Mouse (Mus musculus) stomach, postnatal 0 days (tissue): ENCODE measurements around the gene Prss41. TPM values are rescaled to one million over a fixed set of nuclear protein-coding genes. Genes with fewer than 3 reads are reported as not detected.

ENCODE experiments used
- ATAC-seq: fragments of 200-750 bp; cut with Nextera tagmentation; 2 replicates; pipeline ENCODE4 v1.8.0; 2017; ENCODE audit not compliant: low FRiP score, low TSS enrichment
- DNase-seq: peaks from one replicate; pipeline ENCODE4 v3.0.0-alpha.2; 2016; ENCODE audit warnings: low spot score
- H3K27ac ChIP-seq: fragments of 300-500 bp; sonication (generic); replicated peaks from 2 replicates; pipeline ENCODE4 v1.5.1; 2014; ENCODE audit warnings: mild to moderate bottlenecking, control low read depth
- H3K27me3 ChIP-seq: fragments of 300-500 bp; sonication (generic); 2 replicates; pipeline ENCODE4 v1.6.1; 2014; ENCODE audit warnings: low read length; ENCODE audit not compliant: control insufficient read depth, insufficient read depth
- H3K36me3 ChIP-seq: fragments of 300-500 bp; sonication (generic); 2 replicates; pipeline ENCODE4 v1.6.1; 2014; ENCODE audit warnings: low read length, mixed read lengths; ENCODE audit not compliant: control insufficient read depth, insufficient read depth
- H3K4me1 ChIP-seq: fragments of 300-500 bp; sonication (generic); replicated peaks from 2 replicates; pipeline ENCODE4 v1.6.1; 2014; ENCODE audit warnings: antibody characterized with exemption; ENCODE audit not compliant: control insufficient read depth, insufficient read depth
- H3K4me2 ChIP-seq: fragments of 300-500 bp; sonication (generic); replicated peaks from 2 replicates; pipeline ENCODE4 v1.6.1; 2014; ENCODE audit warnings: low read depth, mild to moderate bottlenecking, control low read depth, moderate library complexity
- H3K4me3 ChIP-seq: fragments of 300-500 bp; sonication (generic); 2 replicates; pipeline ENCODE4 v1.5.1; 2014; ENCODE audit warnings: low read depth, low read length, control low read depth
- H3K9ac ChIP-seq: fragments of 300-500 bp; sonication (generic); 2 replicates; pipeline ENCODE4 v1.6.1; 2014; ENCODE audit warnings: mild to moderate bottlenecking, low read length, control low read depth, mixed read lengths
- H3K9me3 ChIP-seq: fragments of 300-500 bp; sonication (generic); 2 replicates; pipeline ENCODE4 v1.6.1; 2016; ENCODE audit warnings: low read length; ENCODE audit not compliant: control insufficient read depth
- CTCF ChIP-seq: IDR thresholded peaks from 2 replicates; pipeline ENCODE4 v1.5.1; 2016; ENCODE audit warnings: antibody characterized with exemption, low read depth, mild to moderate bottlenecking, moderate library complexity
- EP300 ChIP-seq: optimal IDR thresholded peaks from 2 replicates; pipeline ENCODE3; 2016; ENCODE audit warnings: antibody characterized with exemption
- WGBS: fragments of 180-500 bp; shearing (Covaris S2); extraction: QIAGEN DNeasy Blood & Tissue Kit; methylation state at CpG from one replicate; pipeline ENCODE4 v1.1.7; 2014; 5-methylcytosine and 5-hydroxymethylcytosine counted together
- polyA plus RNA-seq: library from polyadenylated mRNA; unstranded; fragments of >200 nt; fragmentation: Nextera tagmentation; extraction: Ambion mirVana; gene quantifications from 2 replicates; pipeline ENCODE4 v1.2.1, GENCODE M21; 2015

Prss41 gene
- polyA plus RNA-seq, 1 experiment from 2014 or later = 0.90 TPM

GRCm38 (mm10) chr17:23850853-23851749 lies 7.1 kb upstream of the Prss41 start:
- H3K4me2 ChIP-seq = no peak overlapping the region
- H3K36me3 ChIP-seq = no peaks in the 10 kb centered on the region
- ATAC-seq (peak; percentile 54), DNase-seq (peak; percentile 81)
- H3K27me3 ChIP-seq = no peaks in the 10 kb centered on the region
- TF ChIP-seq CTCF (peak; percentile 85), EP300 (no peak)
- no peaks in the 10 kb centered on the region for H3K9me3 ChIP-seq
- no peak overlapping the region for H3K9ac ChIP-seq
- no peak overlapping the region for H3K27ac ChIP-seq
- no peak overlapping the region for H3K4me3 ChIP-seq
- WGBS = 50% methylated on average over 18 of the region's 19 CpGs
- H3K4me1 ChIP-seq = no peaks in the 10 kb centered on the region

- no peak for DNase-seq
- Histone ChIP-seq H3K9me3 (no peaks in the 10 kb centered on the region), H3K27me3 (no peaks in the 10 kb centered on the region), H3K4me2 (no peak overlapping the region), H3K4me1 (no peaks in the 10 kb centered on the region), H3K4me3 (no peak overlapping the region), H3K27ac (no peak overlapping the region), H3K36me3 (no peaks in the 10 kb centered on the region), H3K9ac (no peak overlapping the region)
- ATAC-seq = no peak
- no peak for TF ChIP-seq EP300
- TF ChIP-seq CTCF = peak; percentile 53
- WGBS = 62% methylated on average over 2 of the region's 2 CpGs
Measured at GRCm38 (mm10) chr17:23850028-23850427, 6.1 kb upstream of the Prss41 start.

- Histone ChIP-seq H3K9ac (no peak overlapping the region), H3K27me3 (no peaks in the 10 kb centered on the region), H3K4me2 (no peak overlapping the region), H3K9me3 (no peaks in the 10 kb centered on the region), H3K4me1 (no peaks in the 10 kb centered on the region), H3K36me3 (no peaks in the 10 kb centered on the region), H3K4me3 (no peak overlapping the region), H3K27ac (no peak overlapping the region)
- no peak for ATAC-seq
- 50% methylated on average over 23 of the region's 23 CpGs for WGBS
- TF ChIP-seq EP300 = no peak
- peak; percentile 43 for TF ChIP-seq CTCF
- DNase-seq = no peak
Measured at GRCm38 (mm10) chr17:23843141-23843811, 696 bp downstream of the Prss41 start.

- 0 out of 2 replicates have a peak, but pooled peaks have one; percentile 16 for ATAC-seq
- Histone ChIP-seq H3K9ac (no peak overlapping the region), H3K9me3 (no peaks in the 10 kb centered on the region), H3K27ac (0 out of 2 replicates have a peak overlapping the region, but pooled peaks have one; percentile 41), H3K36me3 (no peaks in the 10 kb centered on the region), H3K4me1 (no peaks in the 10 kb centered on the region), H3K4me3 (no peak overlapping the region), H3K4me2 (no peak overlapping the region), H3K27me3 (no peaks in the 10 kb centered on the region)
- 32% methylated on average over 4 of the region's 4 CpGs for WGBS
- TF ChIP-seq CTCF (peak; percentile 81), EP300 (no peak)
- DNase-seq = peak; percentile 58
Measured at GRCm38 (mm10) chr17:23841145-23841544, 2.8 kb downstream of the Prss41 start.

- Histone ChIP-seq H3K4me3 (no peak within 1 kb of the TSS), H3K27me3 (0 out of 2 replicates have a peak, but pooled peaks cover 2% of the 10 kb centered on the region), H3K9me3 (no peaks in the 10 kb centered on the region), H3K4me1 (no peaks in the 10 kb centered on the region), H3K36me3 (no peaks in the 10 kb centered on the region), H3K4me2 (no peak within 1 kb of the TSS), H3K27ac (no peak within 1 kb of the TSS), H3K9ac (no peak within 1 kb of the TSS)
- WGBS = 56% methylated on average over 8 of the region's 8 CpGs
- no peak for ATAC-seq
- no peak for DNase-seq
- no peak for TF ChIP-seq EP300
- no peak for TF ChIP-seq CTCF
Measured at GRCm38 (mm10) chr17:23836006-23836575, 7.9 kb downstream of the Prss41 start, which contains the start of gene Prss33. Prss33 (minus strand) TSS chr17:23836056.
